Mouse (Mus musculus) cerebellum, adult 18-20 months (tissue): Measurements from ENCODE around the gene Smoc1.

ENCODE experiments used
- DNase-seq, 2 experiments: peaks; one replicate each; pipeline ENCODE4 v3.0.0; 2021

Smoc1 gene

GRCm38 (mm10) chr12:81233746-81234380 is 207.3 kb downstream of the Smoc1 start:
- DNase-seq, result peak in 1 of 2 experiments; percentile 27

- no peak for DNase-seq
Measured at GRCm38 (mm10) chr12:81235456-81236330, 209.1 kb downstream of the Smoc1 start.
